Mouse (Mus musculus) heart, postnatal 0 days (tissue): ENCODE data around the gene Orm2. TPM values are rescaled to one million over a fixed set of nuclear protein-coding genes. Genes with fewer than 3 reads are reported as not detected.
A peak's percentile ranks its signal among the peaks of the same experiment; 100 is the strongest.

Experiments
- ATAC-seq: fragments of 200-750 bp; cut with Nextera tagmentation; 2 replicates; pipeline ENCODE4 v1.8.0; 2017; ENCODE audit warnings: low read depth, moderate number of reproducible peaks, moderate library complexity; ENCODE audit not compliant: insufficient read depth
- DNase-seq: peaks from one replicate; pipeline ENCODE4 v3.0.0-alpha.2; 2016; ENCODE audit warnings: low spot score
- H3K27ac ChIP-seq: fragments of 300-500 bp; sonication (generic); 2 replicates; pipeline ENCODE4 v1.5.1; 2014; ENCODE audit warnings: low read depth, mild to moderate bottlenecking
- H3K27me3 ChIP-seq: fragments of 300-500 bp; sonication (generic); 2 replicates; pipeline ENCODE4 v1.6.1; 2014; ENCODE audit warnings: low read length, mixed read lengths; ENCODE audit not compliant: control insufficient read depth, insufficient read depth
- H3K36me3 ChIP-seq: fragments of 300-500 bp; sonication (generic); replicated peaks from 2 replicates; pipeline ENCODE4 v1.6.1; 2014; ENCODE audit warnings: low read length, mixed read lengths; ENCODE audit not compliant: control insufficient read depth, insufficient read depth
- H3K4me1 ChIP-seq: fragments of 300-500 bp; sonication (generic); 2 replicates; pipeline ENCODE4 v1.6.1; 2014; ENCODE audit warnings: antibody characterized with exemption; ENCODE audit not compliant: control insufficient read depth, insufficient read depth
- H3K4me2 ChIP-seq: fragments of 300-500 bp; sonication (generic); 2 replicates; pipeline ENCODE4 v1.6.1; 2014; ENCODE audit warnings: low read depth, mild to moderate bottlenecking, low read length, moderate library complexity
- H3K4me3 ChIP-seq: fragments of 300-500 bp; sonication (generic); 2 replicates; pipeline ENCODE4 v1.5.1; 2014; ENCODE audit warnings: low read depth, low read length
- H3K9ac ChIP-seq: fragments of 300-500 bp; sonication (generic); replicated peaks from 2 replicates; pipeline ENCODE4 v1.6.1; 2014; ENCODE audit warnings: low read depth, low read length, mixed read lengths
- H3K9me3 ChIP-seq: fragments of 300-500 bp; sonication (generic); replicated peaks from 2 replicates; pipeline ENCODE4 v1.6.1; 2016; ENCODE audit warnings: low read length; ENCODE audit not compliant: control insufficient read depth
- CTCF ChIP-seq: IDR thresholded peaks from 2 replicates; pipeline ENCODE4 v1.5.1; 2016; ENCODE audit warnings: antibody characterized with exemption, control low read depth, low read depth
- EP300 ChIP-seq: IDR thresholded peaks from 2 replicates; pipeline ENCODE4 v1.6.1; 2016; ENCODE audit warnings: antibody characterized with exemption, low read depth
- WGBS: fragments of 180-500 bp; shearing (Covaris S2); extraction: QIAGEN DNeasy Blood & Tissue Kit; methylation state at CpG from one replicate; pipeline ENCODE4 v1.1.7; 2014; 5-methylcytosine and 5-hydroxymethylcytosine counted together
- polyA plus RNA-seq: library from polyadenylated mRNA; unstranded; fragments of >200 nt; fragmentation: Nextera tagmentation; extraction: Ambion mirVana; gene quantifications from 2 replicates; pipeline ENCODE4 v1.2.1, GENCODE M21; 2015
- total RNA-seq: library from RNA; depleted of rRNA; stranded (reverse); fragments of >200 nt; gene quantifications from 2 replicates; pipeline ENCODE4 v1.2.3, GENCODE M21; 2014; ENCODE audit warnings: low replicate concordance

The Orm2 gene
- total and polyA plus RNA-seq, 2 experiments from 2014 or later = not detected

DNA sequence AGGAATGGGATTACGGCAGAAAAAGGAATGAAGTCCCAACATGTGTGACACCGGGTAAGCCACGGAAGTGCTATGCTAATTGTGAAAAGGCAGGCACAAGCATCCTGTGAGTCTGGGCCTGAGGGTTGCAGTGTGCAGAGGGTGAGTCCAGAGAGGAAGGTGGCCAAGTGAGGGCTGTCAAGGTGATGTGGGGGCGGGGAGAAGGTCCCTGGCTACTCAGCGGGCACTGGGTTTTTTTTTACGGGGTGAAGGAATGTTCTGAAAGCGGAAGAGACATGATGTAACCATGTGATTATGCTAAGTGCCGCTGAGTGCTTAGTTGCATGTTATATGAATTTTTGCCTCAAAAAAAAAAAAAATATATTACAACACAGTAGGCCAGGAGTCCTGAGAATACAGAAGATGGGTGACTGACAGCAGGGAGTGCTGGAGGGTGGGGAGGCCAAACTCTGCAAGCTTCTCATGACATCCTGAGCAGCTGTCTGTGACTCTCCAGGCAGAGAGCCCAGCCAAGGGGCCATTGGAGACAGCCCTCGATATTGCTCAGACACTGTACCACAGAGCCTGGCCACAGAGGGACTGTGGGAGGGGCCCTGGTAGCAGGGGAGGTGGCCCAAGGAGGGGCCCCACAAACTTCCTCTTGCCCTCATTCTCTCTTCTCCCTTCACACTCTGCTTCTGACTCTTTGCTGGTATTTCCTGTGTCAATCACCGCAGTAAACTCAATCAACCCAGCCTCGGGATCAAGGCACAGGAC, 36.8 kb downstream of the Orm2 start:
- Histone ChIP-seq H3K4me1 (peaks cover 17% of the 10 kb centered on the region; the same call in 1 of the 2 replicates), H3K9me3 (no peaks in the 10 kb centered on the region), H3K36me3 (peaks cover 10% of the 10 kb centered on the region), H3K4me3 (no peak overlapping the region), H3K27me3 (no peaks in the 10 kb centered on the region), H3K4me2 (no peak overlapping the region), H3K9ac (no peak overlapping the region), H3K27ac (peak overlapping the region; percentile 75)
- no peak for TF ChIP-seq CTCF
- no peak for TF ChIP-seq EP300
- WGBS = 41% methylated on average over 11 of the region's 11 CpGs
- ATAC-seq = no peak
- DNase-seq = no peak

DNA sequence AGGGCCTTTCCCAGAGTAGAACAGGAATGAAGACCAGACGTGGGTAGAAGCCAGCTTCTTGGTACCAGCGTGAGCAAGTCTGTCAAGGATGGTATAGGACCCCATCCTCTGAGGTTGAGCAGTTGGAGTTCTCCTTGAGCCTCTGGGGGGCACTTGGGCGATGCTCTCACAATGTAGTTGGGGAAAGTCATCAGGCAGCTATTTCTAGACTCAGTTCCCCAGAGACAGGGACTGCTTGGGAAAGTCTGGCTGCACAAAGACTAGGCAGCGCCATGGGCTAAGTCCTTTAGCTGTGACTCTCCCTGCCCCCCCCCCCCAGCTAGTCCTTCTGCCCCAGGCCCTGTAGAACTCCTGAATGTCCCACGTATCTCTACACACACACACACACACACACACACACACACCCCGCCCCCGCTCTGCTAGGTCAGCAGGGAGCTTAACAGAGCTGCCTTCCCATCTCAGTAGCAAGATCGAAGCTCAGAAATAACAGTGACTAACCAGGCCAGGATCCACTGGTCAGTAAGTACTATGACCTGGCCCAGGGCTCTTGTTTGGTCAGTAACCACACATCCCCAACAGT, 37.5 kb downstream of the Orm2 start:
- no peaks in the 10 kb centered on the region for H3K27me3 ChIP-seq
- H3K27ac ChIP-seq = peak overlapping the region; percentile 75
- 55% methylated on average over 8 of the region's 8 CpGs for WGBS
- ATAC-seq = no peak
- no peak for DNase-seq
- peaks cover 3% of the 10 kb centered on the region; the same call in 1 of the 2 replicates for H3K36me3 ChIP-seq
- H3K9ac ChIP-seq = no peak overlapping the region
- peaks cover 19% of the 10 kb centered on the region; the same call in 1 of the 2 replicates for H3K4me1 ChIP-seq
- TF ChIP-seq CTCF (no peak), EP300 (no peak)
- no peak overlapping the region for H3K4me2 ChIP-seq
- H3K9me3 ChIP-seq = no peaks in the 10 kb centered on the region
- H3K4me3 ChIP-seq = no peak overlapping the region

DNA sequence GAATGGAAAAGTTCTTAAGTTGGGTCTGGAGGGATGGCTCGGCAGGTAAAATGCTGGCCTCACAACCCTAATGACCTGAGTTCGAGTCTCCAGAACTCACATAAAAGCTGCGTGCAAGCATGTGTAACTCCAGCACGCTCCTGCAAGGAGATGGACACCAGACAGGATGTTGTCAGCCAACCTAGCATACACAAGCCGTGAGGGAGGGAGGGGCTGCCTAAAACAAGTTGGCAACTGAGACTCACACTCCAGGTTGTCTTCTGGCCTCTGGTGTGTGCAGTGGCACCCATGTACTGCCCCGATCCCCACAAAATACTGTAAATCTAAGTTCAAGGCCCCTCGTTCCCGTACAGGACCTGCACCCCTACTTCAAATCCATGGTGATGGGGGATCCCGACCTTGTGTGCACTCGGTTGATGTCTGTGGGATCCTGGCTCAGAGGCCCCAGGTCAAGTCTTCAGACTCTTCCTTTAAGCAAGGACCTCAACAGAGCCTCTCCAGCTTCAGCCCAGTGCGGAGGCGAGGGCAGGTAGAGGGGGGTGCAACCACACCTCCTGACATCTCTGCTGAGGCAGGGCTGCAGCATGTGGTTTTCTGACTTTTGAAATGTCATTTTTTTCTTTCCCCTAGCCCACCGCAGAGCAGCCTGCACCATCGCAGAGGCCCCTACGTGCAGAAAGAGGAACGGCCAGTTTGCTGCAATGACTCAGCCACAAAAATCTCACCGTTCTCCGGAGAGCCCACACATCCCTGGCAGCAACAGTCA, 38.5 kb downstream of the Orm2 start:
- H3K4me3 ChIP-seq = no peak overlapping the region
- H3K4me2 ChIP-seq = peak overlapping the region; percentile 63; the same call in 1 of the 2 replicates
- peak overlapping the region; percentile 27; the same call in 1 of the 2 replicates for H3K27ac ChIP-seq
- H3K9me3 ChIP-seq = no peaks in the 10 kb centered on the region
- DNase-seq (no peak), ATAC-seq (no peak)
- 81% methylated on average over 18 of the region's 18 CpGs for WGBS
- no peaks in the 10 kb centered on the region; the same call in 1 of the 2 replicates for H3K36me3 ChIP-seq
- no peaks in the 10 kb centered on the region for H3K27me3 ChIP-seq
- peaks cover 24% of the 10 kb centered on the region; the same call in 1 of the 2 replicates for H3K4me1 ChIP-seq
- no peak overlapping the region for H3K9ac ChIP-seq
- TF ChIP-seq CTCF (no peak), EP300 (no peak)

DNA sequence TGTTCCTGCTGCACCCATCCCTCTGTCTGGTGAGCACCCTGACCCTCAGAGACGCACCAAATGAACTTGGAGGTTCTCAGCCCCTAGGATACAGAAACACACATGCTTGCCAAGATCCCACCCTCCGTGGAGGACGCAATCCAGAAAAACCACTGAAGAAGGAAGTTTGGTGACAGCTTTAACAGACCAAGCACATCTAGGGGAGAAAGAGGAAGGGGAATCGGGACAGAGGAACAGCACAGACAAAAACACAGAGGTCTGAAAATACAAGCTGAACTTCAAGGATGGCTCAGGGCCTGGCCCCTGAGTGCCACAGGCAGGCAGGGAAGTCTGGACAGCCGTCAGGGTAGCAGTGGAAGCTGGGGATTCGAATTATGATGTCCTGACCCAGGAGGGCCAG, 39.4 kb downstream of the Orm2 start:
- TF ChIP-seq CTCF = no peak
- no peak for TF ChIP-seq EP300
- Histone ChIP-seq H3K27ac (peak overlapping the region; percentile 27), H3K36me3 (no peaks in the 10 kb centered on the region), H3K4me1 (peaks cover 24% of the 10 kb centered on the region; the same call in 1 of the 2 replicates), H3K4me2 (peak overlapping the region; percentile 63; the same call in 1 of the 2 replicates), H3K4me3 (no peak overlapping the region; the same call in 1 of the 2 replicates), H3K9me3 (no peaks in the 10 kb centered on the region), H3K27me3 (no peaks in the 10 kb centered on the region), H3K9ac (no peak overlapping the region)
- 58% methylated on average over 6 of the region's 6 CpGs for WGBS
- ATAC-seq = no peak
- DNase-seq = no peak

DNA sequence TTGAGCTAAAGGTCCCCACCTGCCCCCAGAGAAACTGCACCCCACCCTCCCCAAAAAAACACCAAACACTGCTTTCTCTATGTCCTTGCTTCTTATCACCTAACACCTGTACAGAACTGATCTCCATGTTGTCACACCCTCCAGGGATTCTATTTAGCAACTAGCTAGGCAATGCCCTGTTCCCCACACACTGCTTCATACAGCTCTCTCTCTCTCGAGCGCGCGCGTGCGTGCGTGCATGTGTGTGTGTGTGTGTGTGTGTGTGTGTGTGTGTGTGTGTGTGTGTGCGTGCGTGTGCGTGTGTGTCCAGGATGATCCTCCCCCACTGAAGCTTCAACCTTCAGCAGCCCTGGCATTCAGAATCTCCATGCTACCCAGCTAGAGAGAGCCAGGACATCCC, 39.8 kb downstream of the Orm2 start:
- no peak for DNase-seq
- Histone ChIP-seq H3K9ac (peak overlapping the region; percentile 56), H3K4me1 (peaks cover 24% of the 10 kb centered on the region; the same call in 1 of the 2 replicates), H3K27ac (peak overlapping the region; percentile 89), H3K4me2 (peak overlapping the region; percentile 63), H3K27me3 (no peaks in the 10 kb centered on the region), H3K9me3 (no peaks in the 10 kb centered on the region), H3K36me3 (no peaks in the 10 kb centered on the region), H3K4me3 (peak overlapping the region; percentile 45; the same call in 1 of the 2 replicates)
- 66% methylated on average over 9 of the region's 10 CpGs for WGBS
- ATAC-seq = no peak
- TF ChIP-seq CTCF (no peak), EP300 (no peak)
